Mouse (Mus musculus) myocyte (in vitro differentiated cells): ENCODE measurements at regions not wholly inside any gene's neighbourhood (a gene's known extent, or its start where the extent isn't known, plus 50 kb on each side); places are given as distances from the start of the nearest gene placed in this dataset.

ENCODE experiments used
- H3K27me3 ChIP-seq: one replicate; pipeline ENCODE4 v1.6.1; 2011; ENCODE audit not compliant: control insufficient read depth, insufficient read depth, insufficient read length
- H3K36me3 ChIP-seq: one replicate; pipeline ENCODE4 v1.6.1; 2011; ENCODE audit not compliant: control insufficient read depth, insufficient read depth
- H3K4me2 ChIP-seq: one replicate; pipeline ENCODE4 v1.6.1; 2011; ENCODE audit warnings: low read depth, control low read depth
- H3K4me3 ChIP-seq: one replicate; pipeline ENCODE4 v1.5.1; 2011; ENCODE audit warnings: mild to moderate bottlenecking, control low read depth, moderate library complexity
- H3K79me2 ChIP-seq: one replicate; pipeline ENCODE4 v1.6.1; 2011; ENCODE audit not compliant: control insufficient read depth, insufficient read depth
- H3ac ChIP-seq: one replicate; pipeline ENCODE4 v1.6.1; 2011; ENCODE audit not compliant: control insufficient read depth, insufficient read length
- CEBPB ChIP-seq: IDR thresholded peaks from 2 replicates; pipeline ENCODE4 v1.6.1; 2011; ENCODE audit warnings: mild to moderate bottlenecking, moderate library complexity; ENCODE audit not compliant: poor library complexity, insufficient read depth, severe bottlenecking
- E2F4 ChIP-seq: IDR thresholded peaks from one replicate; pipeline ENCODE4 v1.6.1; 2011; ENCODE audit warnings: mild to moderate bottlenecking, control low read depth, moderate library complexity; ENCODE audit not compliant: insufficient read depth
- MAX ChIP-seq: IDR thresholded peaks from one replicate; pipeline ENCODE4 v1.6.1; 2011; ENCODE audit warnings: low read depth, mild to moderate bottlenecking, control low read depth
- MYOD1 ChIP-seq, 3 experiments: IDR thresholded peaks; one replicate each; pipeline ENCODE4 v1.6.1; 2011; ENCODE audit warnings: control low read depth in 2 of 3, low read depth in 2 of 3, mild to moderate bottlenecking in 2 of 3, moderate library complexity in 1 of 3; ENCODE audit not compliant: insufficient read length in 2 of 3, control insufficient read depth in 1 of 3
- MYOG ChIP-seq, 3 experiments: IDR thresholded peaks; one replicate each; pipeline ENCODE4 v1.6.1; 2011; ENCODE audit warnings: control low read depth in 2 of 3, low read depth in 2 of 3, mild to moderate bottlenecking in 2 of 3; ENCODE audit not compliant: insufficient read length in 2 of 3, control insufficient read depth in 1 of 3, insufficient read depth in 1 of 3
- POLR2A ChIP-seq: IDR thresholded peaks from one replicate; pipeline ENCODE4 v1.6.1; 2011; ENCODE audit warnings: low read depth, mild to moderate bottlenecking, control low read depth, moderate library complexity; ENCODE audit not compliant: insufficient read length
- POLR2AphosphoS2 ChIP-seq: IDR thresholded peaks from one replicate; pipeline ENCODE4 v1.6.1; 2011; ENCODE audit warnings: low read depth, control low read depth; ENCODE audit not compliant: insufficient read length
- REST ChIP-seq: IDR thresholded peaks from one replicate; pipeline ENCODE4 v1.6.1; 2011; ENCODE audit warnings: mild to moderate bottlenecking, control low read depth, moderate library complexity; ENCODE audit not compliant: insufficient read depth, insufficient read length
- SRF ChIP-seq: IDR thresholded peaks from one replicate; pipeline ENCODE4 v1.6.1; 2011; ENCODE audit warnings: low read depth; ENCODE audit not compliant: control insufficient read depth, insufficient read length
- TCF12 ChIP-seq: IDR thresholded peaks from one replicate; pipeline ENCODE4 v1.6.1; 2011; ENCODE audit warnings: mild to moderate bottlenecking, control low read depth; ENCODE audit not compliant: poor library complexity, insufficient read depth, severe bottlenecking
- TCF3 ChIP-seq: IDR thresholded peaks from one replicate; pipeline ENCODE4 v1.6.1; 2011; ENCODE audit warnings: low read depth, control low read depth; ENCODE audit not compliant: insufficient read length
- USF1 ChIP-seq: IDR thresholded peaks from one replicate; pipeline ENCODE4 v1.6.1; 2011; ENCODE audit warnings: low read depth, mild to moderate bottlenecking, control low read depth, moderate library complexity

DNA sequence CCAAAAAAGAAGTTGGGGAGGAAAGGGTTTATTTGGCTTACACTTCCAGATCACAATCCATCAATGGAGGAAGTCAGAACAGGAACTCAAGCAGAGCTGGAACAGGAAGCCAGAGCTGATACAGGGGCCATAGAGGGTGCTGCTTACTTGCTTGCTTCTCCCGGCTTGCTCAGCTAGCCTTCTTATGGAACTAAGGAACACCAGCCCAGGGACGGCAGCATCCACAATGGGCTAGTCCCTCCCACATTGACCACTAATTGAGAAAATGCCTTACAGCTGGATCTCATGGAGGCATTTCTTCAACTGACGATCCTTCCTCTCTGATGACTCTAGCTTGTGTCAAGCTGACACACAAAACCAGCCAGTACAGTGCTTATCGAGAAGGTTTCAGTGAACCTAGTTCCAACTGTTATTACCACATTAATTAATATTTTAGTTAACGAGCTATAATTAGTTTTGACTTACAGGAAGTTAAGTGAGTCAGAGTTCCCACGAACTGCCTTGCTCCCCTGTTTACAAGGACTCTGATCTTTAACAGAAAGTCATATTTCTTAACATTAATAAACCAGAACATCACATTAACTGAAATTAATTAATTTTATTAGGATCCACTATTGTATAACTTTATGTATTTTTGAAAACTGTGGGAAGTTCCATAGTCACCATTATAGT, 158.2 kb downstream of the Calcrl start:
- Histone ChIP-seq H3K79me2 (no peaks in the 10 kb centered on the region), H3K27me3 (no peaks in the 10 kb centered on the region), H3K4me2 (no peak overlapping the region), H3K4me3 (no peak overlapping the region), H3ac (no peak overlapping the region), H3K36me3 (no peaks in the 10 kb centered on the region)
- no peak for TF ChIP-seq CEBPB
- TF ChIP-seq POLR2A = no peak

DNA sequence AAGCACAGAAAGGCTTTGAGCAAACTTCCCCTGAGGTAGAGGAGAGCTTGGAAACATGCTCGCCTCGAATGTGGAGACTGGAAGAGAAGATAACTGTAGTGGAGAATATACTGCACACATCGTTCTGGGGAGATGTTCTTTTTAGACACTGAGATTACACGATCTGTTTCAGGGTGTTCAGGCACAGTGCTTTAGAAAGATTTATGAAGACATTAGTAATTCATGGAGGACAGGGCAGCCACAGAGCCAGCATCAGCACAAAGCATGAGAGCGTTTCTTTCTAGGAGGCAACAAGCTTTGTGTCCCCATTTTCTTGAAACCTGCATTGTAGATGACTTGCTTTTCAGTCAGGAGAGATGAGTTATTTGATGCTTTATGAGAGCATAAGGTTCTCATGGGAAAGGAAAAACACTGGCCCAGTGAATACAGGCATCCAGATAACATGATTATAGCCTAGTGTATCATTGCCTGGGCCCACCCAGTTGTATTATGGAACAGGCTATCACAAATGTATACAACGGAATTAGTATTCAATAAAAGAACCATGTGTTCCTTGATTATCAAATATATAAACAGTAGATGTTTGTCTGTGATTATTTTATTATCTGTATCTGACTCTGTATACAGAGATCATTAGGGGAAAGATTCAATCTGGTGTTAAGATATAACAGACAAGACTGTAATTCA, 151.0 kb downstream of the Calcrl start:
- Histone ChIP-seq H3K79me2 (no peaks in the 10 kb centered on the region), H3K4me2 (no peak overlapping the region), H3K4me3 (no peak overlapping the region), H3ac (no peak overlapping the region), H3K36me3 (no peaks in the 10 kb centered on the region), H3K27me3 (no peaks in the 10 kb centered on the region)
- TF ChIP-seq USF1 (no peak), POLR2AphosphoS2 (no peak), CEBPB (no peak), REST (no peak), TCF12 (no peak), SRF (no peak), MYOD1 (IDR thresholded peaks at IDR 0.05; ENCODE audit: control insufficient read depth in 1 of 3, insufficient read length in 2 of 3, low read depth in 2 of 3) (no peak), POLR2A (no peak), E2F4 (no peak), MYOG (IDR thresholded peaks at IDR 0.05; ENCODE audit: control insufficient read depth in 1 of 3, insufficient read depth in 1 of 3, insufficient read length in 2 of 3, low read depth in 2 of 3) (no peak), TCF3 (no peak), MAX (no peak)

DNA sequence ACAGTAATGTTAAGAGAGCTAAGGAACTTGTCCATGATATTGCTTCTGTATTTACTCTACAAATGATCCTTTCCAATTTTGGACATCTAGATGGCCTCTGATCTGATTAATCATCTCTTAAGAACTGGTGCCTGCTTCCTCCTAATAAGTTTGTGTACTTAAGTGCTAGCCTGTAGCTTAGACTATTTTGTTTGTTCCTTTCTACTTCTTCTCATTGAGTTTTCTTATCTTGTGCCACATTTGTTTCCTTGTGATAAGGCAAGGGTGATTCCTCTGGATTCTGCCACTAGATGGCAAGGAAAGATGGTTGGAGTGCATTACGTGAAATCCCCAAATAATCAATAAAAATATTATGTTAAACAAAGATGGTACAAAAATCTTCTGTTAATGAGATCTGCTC, 148.0 kb downstream of the Calcrl start:
- Histone ChIP-seq H3K4me3 (no peak overlapping the region), H3K79me2 (no peaks in the 10 kb centered on the region), H3ac (no peak overlapping the region), H3K4me2 (no peak overlapping the region), H3K27me3 (no peaks in the 10 kb centered on the region), H3K36me3 (no peaks in the 10 kb centered on the region)
- TF ChIP-seq MYOD1 (IDR thresholded peaks at IDR 0.05; ENCODE audit: control insufficient read depth in 1 of 3, insufficient read length in 2 of 3, low read depth in 2 of 3) (no peak), TCF3 (no peak), SRF (no peak), POLR2A (no peak), USF1 (no peak), TCF12 (no peak), E2F4 (no peak), POLR2AphosphoS2 (no peak)
